Mouse (Mus musculus): ENCODE data around the gene Vmn2r50.
"Not testable (repeated sequence)": the region's sequence is repeated elsewhere in the genome, so short reads cannot be mapped to it uniquely, and the experiment has no call there.

The Vmn2r50 gene

GRCm38 (mm10) chr7:10053196-10053595 lies at the start of gene Vmn2r50:
TSS of gene Vmn2r50 (minus strand) at chr7:10053296.
- not testable (repeated sequence) for DNase-seq (ENCODE audit: low read depth in 1 of 2, low spot score in 2 of 2)

- DNase-seq (ENCODE audit: low read depth in 1 of 2, low spot score in 2 of 2), result not testable (repeated sequence)
Observed at GRCm38 (mm10) chr7:9992157-9992556, 60.9 kb downstream of the Vmn2r50 start, which contains the start of gene Vmn2r49. TSS of gene Vmn2r49 (minus strand) at chr7:9992257.
